Mouse (Mus musculus): ENCODE data around the gene Ildr2.

The Ildr2 gene

DNA sequence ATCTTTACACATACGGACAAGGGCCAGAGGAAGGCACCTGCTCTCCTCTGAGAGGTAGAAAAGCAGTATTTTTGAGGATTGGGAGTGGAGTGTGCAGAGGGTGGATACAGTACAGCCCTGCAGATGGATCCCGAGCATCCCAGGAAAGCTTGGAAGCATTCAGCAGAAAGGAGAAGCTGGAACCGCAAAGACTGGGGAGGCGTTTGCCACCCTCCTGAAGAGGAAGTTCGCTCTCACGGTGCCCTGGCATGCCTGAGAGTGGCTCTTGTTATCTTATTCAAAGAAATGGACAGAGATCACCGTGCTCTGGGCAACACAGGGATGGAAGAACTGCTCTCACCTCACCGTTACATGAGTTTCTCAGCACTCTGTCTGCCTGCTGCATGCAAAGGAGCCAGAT, 30.5 kb downstream of the Ildr2 start:
- DNase-seq: no peak

DNA sequence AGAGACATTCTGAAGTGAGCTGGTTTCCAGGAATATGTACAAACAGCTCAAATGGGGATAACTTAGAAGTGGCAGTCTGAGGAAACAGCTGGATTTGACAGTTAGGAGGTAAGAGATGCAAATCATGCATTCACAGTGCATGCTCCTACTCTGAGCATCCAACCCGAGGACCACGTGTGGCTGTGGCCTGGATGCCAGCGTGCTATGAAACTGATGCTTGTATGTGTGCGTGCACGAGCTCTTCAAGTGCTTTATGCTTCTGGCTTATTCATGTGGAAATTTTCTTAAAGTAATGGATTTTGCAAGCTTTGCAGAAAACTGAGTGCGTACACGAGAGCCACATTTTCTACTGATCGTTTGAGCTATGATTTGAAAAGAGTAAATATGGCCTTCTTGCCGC, 32.3 kb downstream of the Ildr2 start:
- DNase-seq: no peak

DNA sequence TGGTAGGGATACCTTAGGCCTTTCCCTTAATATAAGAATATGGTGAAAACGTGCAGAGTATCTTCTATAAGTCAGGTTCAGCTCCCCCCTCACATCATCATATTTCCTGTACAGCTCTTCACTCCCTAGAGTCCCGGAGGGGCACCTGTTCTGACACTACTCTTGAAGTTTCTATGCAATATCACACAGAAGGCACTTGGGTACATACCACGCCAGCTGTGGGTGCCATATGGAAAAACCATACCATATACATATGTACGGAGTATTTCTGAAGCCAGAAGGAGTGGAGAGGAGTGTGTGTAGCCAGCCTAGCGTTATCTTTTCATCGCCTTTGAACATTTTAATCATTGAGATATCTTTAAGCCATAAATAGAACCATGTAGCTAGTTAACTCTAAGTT, 36.6 kb downstream of the Ildr2 start:
- no peak for DNase-seq

DNA sequence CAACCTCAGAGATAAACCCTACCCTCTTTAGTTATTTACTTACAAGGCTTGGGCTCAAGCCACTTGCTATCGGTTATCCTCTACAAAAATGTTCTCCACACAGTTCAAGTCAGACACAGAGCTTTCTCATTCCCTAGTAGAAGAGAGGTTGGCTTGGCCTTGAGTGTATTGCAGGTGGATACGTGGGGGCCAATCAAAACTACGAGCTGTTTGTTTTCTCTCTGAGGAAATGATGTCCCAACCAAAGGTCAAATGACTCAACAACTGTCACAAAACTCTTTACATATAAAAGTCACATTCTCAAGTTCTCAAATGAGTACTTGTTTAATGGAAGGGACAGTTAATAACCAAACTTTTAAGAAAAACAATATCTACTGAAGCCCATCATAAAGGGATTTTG, 39.1 kb downstream of the Ildr2 start:
- DNase-seq: no peak

DNA sequence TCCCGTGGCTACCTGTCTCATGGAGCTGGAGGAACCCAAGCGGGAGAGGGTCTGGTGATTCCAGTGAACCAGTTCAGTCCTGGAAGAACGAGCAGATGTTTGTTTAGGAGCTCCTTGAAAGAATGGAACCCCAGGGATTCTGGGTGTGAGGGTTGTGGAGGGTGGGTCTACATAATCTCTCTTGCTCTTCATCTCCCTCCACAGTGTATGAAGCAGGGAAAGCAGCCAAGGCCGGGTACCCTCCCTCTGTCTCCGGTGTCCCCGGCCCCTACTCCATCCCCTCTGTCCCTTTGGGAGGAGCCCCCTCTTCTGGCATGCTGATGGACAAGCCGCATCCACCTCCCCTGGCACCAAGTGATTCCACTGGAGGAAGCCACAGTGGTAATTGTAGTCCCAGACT, 41.6 kb downstream of the Ildr2 start:
- DNase-seq: no peak

DNA sequence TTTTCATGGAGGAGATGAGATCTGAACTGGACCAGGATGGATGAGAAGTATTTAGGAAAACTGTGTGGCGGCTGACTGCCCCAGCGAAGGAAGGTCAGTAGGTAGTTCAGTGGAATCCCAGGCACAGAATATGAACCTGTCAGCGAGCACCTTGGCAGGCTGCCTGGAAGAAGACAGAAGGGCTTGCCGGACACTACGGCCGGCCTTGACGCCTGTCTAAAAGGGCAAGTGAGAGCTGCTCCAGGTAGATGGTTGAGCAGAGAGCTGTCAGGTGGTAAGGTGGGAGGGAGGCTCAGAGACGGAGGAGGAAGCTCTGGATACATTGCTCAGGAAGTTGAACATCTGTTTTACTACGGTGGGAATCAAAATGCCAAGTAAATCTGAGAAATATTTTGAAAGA, 42.4 kb downstream of the Ildr2 start:
- no peak for DNase-seq

DNA sequence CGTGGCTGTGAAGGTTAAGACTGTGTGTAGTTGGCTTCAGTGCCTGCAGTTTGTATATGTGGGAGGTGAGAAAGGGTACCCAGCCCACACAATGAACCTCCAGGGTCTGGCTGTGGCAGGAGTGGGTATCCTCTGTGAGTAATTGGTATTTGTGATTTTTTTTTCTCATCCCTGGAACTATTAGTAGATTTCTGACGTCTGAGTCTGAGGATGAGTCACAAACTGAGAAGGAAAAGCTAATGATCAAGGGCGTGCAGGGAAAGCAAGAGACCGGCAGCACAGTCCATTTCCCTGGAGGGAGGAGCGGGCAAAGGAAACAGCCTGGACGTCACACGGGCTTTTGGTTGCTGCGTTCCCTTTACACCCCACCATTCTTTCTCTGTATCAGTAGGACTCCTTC, 43.0 kb downstream of the Ildr2 start:
- no peak for DNase-seq

DNA sequence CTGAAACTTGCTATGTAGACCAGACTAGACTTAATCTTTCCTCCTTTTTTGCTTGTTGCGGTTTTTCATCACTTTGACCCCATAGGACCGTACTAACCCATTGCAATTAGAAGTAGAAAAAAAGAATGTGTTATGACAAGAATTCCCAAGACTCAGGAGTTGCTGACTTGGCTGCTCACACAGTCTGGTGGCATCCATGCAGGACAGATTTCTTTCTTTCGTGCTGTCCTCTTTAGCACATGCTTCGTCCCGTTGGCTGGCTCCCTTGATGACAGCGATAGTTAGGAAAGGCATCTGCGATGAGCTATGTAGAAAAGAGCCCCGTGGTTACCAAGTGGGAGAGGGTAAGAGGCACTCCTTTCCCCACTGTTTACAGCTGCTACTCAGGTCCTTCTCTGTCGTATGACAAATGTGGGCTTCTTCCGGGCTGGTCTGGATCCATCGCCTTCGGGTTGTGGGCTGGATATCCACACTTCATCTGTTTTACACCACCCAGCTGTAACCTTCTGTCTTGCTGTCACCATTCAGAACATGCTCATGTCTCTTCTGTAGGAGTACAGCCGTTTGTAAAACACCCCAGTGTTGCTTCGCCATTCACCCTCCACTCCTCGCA, 43.7 kb downstream of the Ildr2 start:
- no peak for DNase-seq

DNA sequence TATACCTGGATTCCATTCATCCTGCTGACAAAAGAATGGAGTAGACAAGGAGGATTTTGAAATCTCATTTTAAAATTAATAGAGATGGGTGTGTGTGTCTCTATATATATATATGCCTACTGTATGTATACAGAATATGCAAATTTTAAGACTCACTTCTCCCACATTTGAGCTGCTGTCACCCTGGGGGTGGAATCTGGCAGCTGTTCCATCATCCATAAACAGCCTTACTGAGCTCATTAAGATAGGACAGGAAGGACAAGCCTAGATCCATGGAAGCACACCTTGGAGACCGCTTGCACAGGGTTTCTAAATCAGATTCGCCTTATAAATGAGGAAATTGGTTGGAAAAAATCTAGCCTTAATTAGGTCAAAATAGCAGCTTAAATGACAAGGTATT, 44.9 kb downstream of the Ildr2 start:
- DNase-seq: no peak

DNA sequence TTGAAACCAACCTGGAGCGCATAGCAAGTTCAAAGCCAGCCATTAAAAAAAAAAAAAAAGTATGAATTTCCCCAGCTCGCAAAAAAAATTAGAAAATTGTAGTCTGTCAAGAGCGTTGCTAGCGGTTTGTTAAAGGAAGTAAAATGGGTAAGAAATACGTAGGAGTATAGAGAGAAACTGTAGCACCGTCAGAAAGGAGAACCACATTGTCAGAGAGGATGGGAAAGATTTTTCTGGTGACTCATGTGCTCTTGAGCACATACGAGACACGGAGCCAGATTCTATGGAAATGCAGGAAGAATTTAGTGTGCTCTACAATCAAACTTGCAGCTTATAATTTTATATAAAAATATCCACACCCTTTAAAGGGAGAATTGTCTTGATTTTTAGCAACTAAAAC, 45.9 kb downstream of the Ildr2 start:
- DNase-seq: no peak

DNA sequence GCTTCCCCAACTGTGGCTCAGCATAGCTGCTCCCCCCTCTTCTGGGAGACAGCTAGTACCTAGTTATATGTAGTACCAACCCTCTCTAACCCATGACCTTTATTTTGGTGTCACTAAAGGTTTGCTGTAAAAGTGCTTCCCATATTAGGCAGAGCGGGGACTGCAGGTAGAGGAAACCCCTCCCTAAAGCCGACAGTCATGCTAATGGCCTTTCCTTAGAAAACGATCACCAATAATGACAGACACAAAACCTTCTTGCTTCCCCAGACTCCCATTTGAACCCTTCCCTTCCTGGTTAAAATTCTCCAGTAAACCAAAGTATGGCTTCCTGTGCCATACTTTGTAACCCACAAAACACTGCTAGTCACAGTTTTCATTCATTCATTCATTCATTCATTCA, 46.6 kb downstream of the Ildr2 start:
- DNase-seq: no peak

DNA sequence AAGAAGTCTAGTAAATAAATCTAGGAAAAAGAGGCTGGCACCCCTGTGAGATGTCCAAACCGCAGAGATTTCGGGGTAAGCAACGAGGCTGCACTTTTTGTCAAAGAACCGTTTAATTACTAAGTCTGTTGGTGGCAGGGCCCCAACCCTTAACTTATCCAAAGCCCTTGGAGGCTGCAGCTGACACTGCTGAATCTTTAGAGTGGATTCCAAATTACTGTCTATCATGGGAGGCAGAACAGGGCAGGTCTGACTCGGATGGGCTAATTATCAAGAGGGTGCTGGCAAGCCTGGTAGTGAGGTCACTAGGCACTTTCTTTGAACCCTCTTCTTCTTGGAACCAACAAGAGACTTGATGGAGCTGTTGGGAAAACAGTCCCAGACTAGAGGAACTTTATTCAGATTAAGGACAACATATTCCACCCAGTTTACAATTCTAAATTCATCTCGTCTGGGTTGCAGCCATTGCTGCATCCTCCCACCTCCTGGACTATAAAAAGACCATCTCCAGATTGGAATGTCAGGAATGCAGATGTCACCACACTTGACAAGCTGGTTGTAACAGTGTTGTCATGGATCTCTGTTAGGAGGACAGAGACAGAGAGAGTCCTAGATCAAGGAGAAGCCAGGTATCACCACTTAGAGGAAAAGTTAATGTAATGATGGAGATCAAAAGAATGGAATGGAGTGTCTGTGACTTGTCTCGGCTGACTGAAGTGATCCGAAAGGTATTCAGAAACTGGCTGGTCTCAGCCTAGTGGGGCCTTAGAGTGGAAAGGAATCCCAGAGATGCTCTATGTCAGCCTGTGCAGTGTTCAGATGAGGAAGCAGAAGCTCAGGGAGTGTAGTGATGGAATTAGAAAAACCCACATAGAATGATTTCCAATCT, 50.7 kb downstream of the Ildr2 start:
- DNase-seq: no peak

DNA sequence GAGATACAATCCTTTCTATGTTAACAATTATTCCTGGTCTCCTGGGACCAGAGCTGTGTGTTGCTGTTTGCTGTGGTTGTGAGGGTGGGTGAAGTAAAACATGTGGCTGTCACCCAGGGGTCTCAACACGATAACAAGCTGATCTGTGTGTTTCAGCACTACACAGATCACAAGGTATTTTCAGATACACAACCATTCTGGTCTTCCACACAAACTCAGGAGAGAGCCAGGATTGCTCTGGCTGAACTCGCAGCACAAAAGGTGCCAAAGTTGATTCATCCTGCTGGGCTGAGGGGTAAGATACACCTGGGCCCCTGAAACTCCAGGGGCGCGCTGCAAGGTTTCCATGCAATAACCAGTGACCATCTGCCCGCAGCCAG, 54.5 kb downstream of the Ildr2 start:
- no peak for DNase-seq

DNA sequence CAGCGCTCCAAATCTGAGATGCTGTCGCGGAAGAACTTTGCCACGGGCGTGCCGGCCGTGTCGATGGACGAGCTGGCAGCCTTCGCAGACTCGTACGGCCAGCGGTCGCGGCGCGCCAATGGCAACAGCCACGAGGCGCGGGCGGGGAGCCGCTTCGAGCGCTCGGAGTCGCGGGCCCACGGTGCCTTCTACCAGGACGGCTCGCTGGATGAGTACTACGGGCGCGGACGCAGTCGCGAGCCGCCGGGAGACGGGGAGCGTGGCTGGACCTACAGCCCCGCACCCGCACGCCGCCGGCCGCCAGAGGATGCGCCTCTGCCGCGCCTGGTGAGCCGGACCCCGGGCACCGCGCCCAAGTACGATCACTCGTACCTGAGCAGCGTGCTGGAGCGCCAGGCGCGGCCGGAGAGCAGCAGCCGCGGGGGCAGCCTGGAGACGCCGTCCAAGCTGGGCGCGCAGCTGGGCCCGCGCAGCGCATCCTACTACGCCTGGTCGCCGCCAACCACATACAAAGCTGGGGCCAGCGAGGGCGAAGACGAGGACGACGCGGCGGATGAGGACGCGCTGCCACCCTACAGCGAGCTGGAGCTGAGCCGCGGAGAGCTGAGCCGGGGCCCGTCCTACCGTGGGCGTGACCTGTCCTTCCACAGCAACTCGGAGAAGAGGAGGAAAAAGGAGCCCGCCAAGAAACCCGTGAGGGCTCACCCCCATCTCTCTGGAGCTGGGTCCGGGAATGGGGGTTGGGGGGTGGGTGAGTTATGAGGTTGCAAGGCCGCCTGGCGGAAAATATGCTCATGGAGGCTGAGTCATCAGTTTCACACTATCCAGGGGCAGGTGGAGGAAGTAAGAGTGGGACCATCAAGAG, 55.1 kb downstream of the Ildr2 start:
- DNase-seq: peak in 1 of 2 experiments; percentile 6

DNA sequence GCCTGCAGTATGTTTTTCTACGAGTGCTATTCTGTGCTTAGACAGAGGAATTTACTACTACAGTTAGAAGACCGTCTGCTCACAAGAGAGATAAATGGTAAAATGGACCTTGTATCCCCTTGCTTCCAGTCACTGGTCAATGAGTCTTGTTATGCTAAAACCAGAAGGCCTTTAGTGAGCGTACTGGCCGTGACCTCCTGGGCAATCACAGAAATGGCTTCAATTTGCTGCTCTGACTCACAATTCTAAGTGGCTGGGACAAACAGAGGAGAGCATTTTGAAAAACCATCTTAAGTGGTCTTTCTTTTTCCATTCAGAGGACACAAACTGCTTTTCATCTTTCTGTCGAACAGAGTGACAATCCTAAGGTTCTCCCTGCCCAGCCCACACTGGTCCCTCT, 57.2 kb downstream of the Ildr2 start:
- no peak for DNase-seq

DNA sequence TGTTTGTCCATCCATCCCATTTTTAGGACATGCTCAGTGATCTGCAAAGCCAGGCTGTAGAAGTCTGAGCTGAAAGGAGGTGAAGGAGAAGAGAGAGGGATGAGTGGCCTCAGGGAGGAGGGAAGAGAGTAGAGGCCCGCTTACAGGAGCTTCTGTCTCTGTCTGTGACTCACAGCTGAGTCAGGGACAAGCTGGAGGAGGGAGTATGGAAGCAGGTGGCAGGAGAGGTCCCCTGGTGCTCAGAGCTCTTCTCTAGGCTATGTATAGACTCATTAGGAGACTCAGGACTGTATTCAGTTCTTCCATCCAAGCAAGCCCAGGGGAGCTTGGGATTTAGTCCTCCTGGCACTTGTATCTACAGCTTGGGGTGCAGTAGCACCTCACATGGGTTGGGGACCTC, 59.7 kb downstream of the Ildr2 start:
- no peak for DNase-seq

DNA sequence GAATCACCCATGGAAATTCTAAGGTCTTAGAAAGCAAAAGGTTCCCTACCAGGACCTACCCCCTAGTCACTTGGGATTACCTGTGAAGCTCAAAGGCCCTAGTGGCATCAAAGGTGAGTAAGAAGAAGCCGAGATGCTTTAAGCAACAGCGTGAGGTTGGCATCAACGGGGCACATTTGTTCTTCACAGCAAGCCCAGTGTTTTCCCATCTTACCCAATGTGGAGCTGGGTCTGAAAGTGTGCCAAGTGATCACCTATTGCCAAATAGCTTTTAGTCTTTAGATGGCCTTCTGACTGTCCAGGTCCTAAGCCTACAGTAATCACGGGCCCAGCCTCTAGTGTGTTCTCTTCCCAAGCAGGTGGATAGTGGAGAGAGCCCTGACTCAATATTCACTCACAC, 61.8 kb downstream of the Ildr2 start:
- no peak for DNase-seq

DNA sequence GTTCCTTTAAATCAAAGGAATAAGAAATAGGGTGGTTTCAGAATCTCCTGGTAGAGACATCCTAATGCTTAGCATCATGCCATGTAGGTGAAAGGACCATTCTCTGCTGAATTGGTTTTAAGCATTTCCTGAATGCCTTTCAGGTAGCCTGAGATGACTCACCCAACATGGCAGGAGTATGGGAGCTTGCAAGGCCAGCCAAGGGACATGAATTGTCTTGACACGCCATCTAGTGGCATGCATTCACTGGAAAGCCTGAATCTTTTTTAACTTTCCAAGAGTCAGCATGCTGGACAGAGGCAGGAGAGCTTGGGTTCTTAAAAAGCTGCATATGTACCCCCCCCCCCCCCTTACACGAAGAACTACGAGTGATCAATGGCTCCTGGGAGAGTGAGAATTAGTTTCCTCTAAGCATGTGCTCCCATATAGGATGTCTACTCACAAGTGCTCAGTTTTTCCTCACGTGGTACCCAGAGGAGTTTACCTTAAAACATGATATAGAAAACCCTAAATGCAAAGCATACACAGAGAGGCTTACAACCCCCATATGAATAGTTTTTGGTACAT, 65.3 kb downstream of the Ildr2 start:
- DNase-seq: peak; percentile 11 to 19

DNA sequence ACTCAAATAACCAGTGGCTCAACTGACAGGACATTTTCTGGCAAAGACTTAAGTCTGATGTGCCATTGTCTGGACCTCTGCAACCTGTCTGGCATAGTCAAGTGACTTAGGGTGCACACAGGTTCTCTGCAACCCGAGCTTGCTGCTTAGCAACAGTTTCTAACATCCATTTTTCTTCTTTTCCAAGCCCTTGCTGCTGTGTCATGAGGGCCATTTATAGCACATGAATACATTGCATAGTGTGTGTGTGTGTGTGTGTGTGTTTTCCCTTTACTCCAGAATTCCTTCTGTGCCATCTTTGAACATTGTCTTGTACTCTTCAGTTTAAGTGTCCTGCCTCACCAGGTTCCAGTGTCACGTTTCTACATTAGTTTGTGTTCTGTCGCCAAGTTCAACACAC, 72.5 kb downstream of the Ildr2 start:
- DNase-seq: no peak

DNA sequence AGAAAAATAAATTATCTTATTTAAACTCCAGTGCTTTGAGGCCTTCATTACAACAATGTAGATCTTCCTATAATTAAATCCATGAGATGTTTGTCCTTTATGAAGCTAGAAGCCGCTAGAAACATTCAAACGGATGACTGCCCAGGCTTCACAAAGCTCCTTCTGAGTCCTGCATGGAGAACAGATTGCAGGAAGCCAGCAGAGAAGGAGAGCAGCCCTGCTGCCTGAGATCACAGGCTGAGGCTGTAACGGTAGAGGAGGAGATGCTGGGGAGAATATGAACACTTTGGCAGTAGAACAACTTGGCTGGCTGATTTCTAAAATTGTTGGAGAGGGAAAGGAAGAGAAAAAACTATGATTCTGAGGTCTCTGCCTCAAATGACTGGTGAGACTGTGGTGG, 76.8 kb downstream of the Ildr2 start:
- DNase-seq: no peak

DNA sequence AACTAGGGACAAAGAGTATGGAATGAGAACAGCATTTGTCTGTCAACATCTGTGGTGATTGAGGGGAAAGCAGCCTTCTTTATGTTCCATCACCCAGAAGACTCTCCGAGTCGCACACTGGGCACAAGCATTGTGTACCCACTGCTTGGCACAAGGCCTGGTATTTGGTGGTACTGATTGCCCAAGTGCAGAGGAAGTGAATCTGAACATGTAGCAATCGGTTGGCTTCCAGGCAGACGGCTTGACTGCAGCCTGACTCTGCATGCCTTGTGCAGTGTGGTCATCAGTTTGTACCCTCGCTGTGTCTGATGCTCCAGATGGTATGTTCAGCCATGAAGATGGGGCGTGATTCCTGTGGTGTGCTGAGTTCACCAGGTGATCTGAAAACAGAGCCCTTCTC, 85.2 kb downstream of the Ildr2 start:
- no peak for DNase-seq

DNA sequence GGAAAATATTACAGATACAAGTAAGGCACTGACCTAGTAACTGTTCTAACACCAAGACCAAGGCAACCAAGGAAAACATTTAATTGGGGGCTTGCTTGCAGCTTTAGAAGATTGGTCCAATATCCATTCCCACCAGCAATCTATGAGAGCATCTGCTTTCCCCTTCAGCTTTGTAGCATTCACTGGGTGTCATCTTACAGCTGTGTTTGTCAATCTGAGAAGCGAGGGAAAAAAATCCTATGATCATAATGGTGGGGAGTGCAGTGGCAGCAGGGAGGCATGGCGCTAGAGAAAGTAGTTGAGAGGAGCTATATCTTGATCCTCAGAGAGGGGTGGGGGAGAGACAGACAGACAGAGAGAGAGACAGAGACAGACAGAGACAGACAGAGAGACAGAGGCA, 88.1 kb downstream of the Ildr2 start:
- no peak for DNase-seq

DNA sequence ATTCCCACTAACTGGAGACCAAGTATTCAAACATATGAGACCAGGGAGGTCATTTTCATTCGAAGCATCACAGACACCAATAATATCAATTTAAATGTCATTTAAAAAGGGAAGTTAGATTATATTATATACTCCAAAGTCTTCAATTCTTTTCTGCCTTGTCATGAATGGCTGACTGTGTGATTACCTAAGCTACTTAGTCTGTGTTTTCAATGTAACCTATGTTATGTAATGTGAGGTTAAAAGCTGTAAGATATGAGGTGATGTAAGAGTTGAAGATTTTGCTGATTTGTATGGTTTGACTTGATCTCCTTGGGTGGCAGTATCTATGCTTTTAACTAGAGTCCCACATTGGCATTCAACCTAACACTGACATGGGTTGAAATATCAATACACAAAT, 88.6 kb downstream of the Ildr2 start:
- DNase-seq: no peak
